Mouse (Mus musculus): Measurements from ENCODE around the gene Actn4. TPM values are rescaled to one million over a fixed set of nuclear protein-coding genes. Genes with fewer than 3 reads are reported as not detected.

The Actn4 gene
- polyA plus RNA-seq, 1 experiment from 2014 or later = 138 TPM

- H3K27me3 ChIP-seq = no peaks in the 10 kb centered on the region
- no peak overlapping the region for H3K4me2 ChIP-seq
- H3K9ac ChIP-seq = no peak overlapping the region
- H3K9me3 ChIP-seq = no peaks in the 10 kb centered on the region
- peaks cover 5% of the 10 kb centered on the region; the same call in 1 of the 2 replicates for H3K4me1 ChIP-seq (replicated peaks)
- 70% methylated on average over 4 of the region's 4 CpGs for WGBS
- H3K4me3 ChIP-seq = no peak overlapping the region
- no peak overlapping the region for H3K27ac ChIP-seq
- H3K36me3 ChIP-seq = peaks cover 22% of the 10 kb centered on the region
- no peak for ATAC-seq (ENCODE audit: low FRiP score)
These were observed 4.8 kb upstream of the Actn4 start for GRCm38 (mm10) chr7:28966751-28967505.

GRCm38 (mm10) chr7:28966181-28966580 is 4.0 kb upstream of the Actn4 start:
- Histone ChIP-seq H3K36me3 (peaks cover 14% of the 10 kb centered on the region), H3K4me1 (replicated peaks) (peaks cover 8% of the 10 kb centered on the region)
- ATAC-seq (ENCODE audit: low FRiP score) = no peak

GRCm38 (mm10) chr7:28965346-28965840 is 3.3 kb upstream of the Actn4 start:
- Histone ChIP-seq H3K9me3 (no peaks in the 10 kb centered on the region), H3K4me2 (no peak overlapping the region), H3K9ac (no peak overlapping the region), H3K27me3 (no peaks in the 10 kb centered on the region), H3K36me3 (peaks cover 8% of the 10 kb centered on the region), H3K27ac (no peak overlapping the region), H3K4me3 (no peak overlapping the region), H3K4me1 (replicated peaks) (peaks cover 16% of the 10 kb centered on the region)
- no peak for ATAC-seq (ENCODE audit: low FRiP score)
- 85% methylated on average over 5 of the region's 5 CpGs for WGBS

More at GRCm38 (mm10) chr7:28966181-28966580, 4.0 kb upstream of the Actn4 start:
- H3K9ac ChIP-seq = no peak overlapping the region
- H3K9me3 ChIP-seq = no peaks in the 10 kb centered on the region
- H3K4me2 ChIP-seq = no peak overlapping the region
- H3K27ac ChIP-seq = no peak overlapping the region
- H3K4me3 ChIP-seq = no peak overlapping the region
- no peaks in the 10 kb centered on the region for H3K27me3 ChIP-seq
- WGBS = 91% methylated on average over 4 of the region's 5 CpGs

GRCm38 (mm10) chr7:28963399-28963923 is 1.3 kb upstream of the Actn4 start:
- Histone ChIP-seq H3K4me2 (no peak overlapping the region), H3K27ac (0 out of 2 replicates have a peak overlapping the region, but pooled peaks have one; percentile 88), H3K27me3 (no peaks in the 10 kb centered on the region), H3K4me3 (no peak overlapping the region), H3K4me1 (replicated peaks) (peaks cover 35% of the 10 kb centered on the region), H3K9ac (no peak overlapping the region), H3K9me3 (no peaks in the 10 kb centered on the region), H3K36me3 (no peaks in the 10 kb centered on the region)
- no peak for ATAC-seq (ENCODE audit: low FRiP score)
- WGBS = 75% methylated on average over 3 of the region's 3 CpGs

GRCm38 (mm10) chr7:28961584-28961926 is 585 bp downstream of the Actn4 start:
- no peak for ATAC-seq (ENCODE audit: low FRiP score)
- peak overlapping the region; percentile 98 for H3K9ac ChIP-seq
- H3K27ac ChIP-seq = peak overlapping the region; percentile 91
- H3K4me1 ChIP-seq (replicated peaks) = peaks cover 46% of the 10 kb centered on the region
- H3K4me2 ChIP-seq = peak overlapping the region; percentile 93
- no peaks in the 10 kb centered on the region for H3K27me3 ChIP-seq
- peak overlapping the region; percentile 99 for H3K4me3 ChIP-seq
- WGBS = 0% methylated on average over 7 of the region's 7 CpGs
- no peaks in the 10 kb centered on the region for H3K36me3 ChIP-seq
- no peaks in the 10 kb centered on the region for H3K9me3 ChIP-seq

GRCm38 (mm10) chr7:28960354-28961046 is 1.6 kb downstream of the Actn4 start:
- no peak for ATAC-seq (ENCODE audit: low FRiP score)
- peak overlapping the region; percentile 99 for H3K4me3 ChIP-seq
- H3K36me3 ChIP-seq = no peaks in the 10 kb centered on the region
- no peaks in the 10 kb centered on the region for H3K27me3 ChIP-seq
- H3K9me3 ChIP-seq = no peaks in the 10 kb centered on the region
- peak overlapping the region; percentile 98 for H3K9ac ChIP-seq
- 0 out of 2 replicates have a peak overlapping the region, but pooled peaks have one; percentile 12 for H3K27ac ChIP-seq
- H3K4me1 ChIP-seq (replicated peaks) = peaks cover 47% of the 10 kb centered on the region
- 34% methylated on average over 9 of the region's 9 CpGs for WGBS
- H3K4me2 ChIP-seq = peak overlapping the region; percentile 93

- H3K9me3 ChIP-seq = no peaks in the 10 kb centered on the region
- H3K4me1 ChIP-seq (replicated peaks) = peaks cover 55% of the 10 kb centered on the region
- WGBS = 49% methylated on average over 6 of the region's 6 CpGs
- H3K27me3 ChIP-seq = no peaks in the 10 kb centered on the region
- H3K27ac ChIP-seq = no peak overlapping the region; the same call in 1 of the 2 replicates
- H3K4me3 ChIP-seq = peak overlapping the region; percentile 99
- H3K4me2 ChIP-seq = peak overlapping the region; percentile 93
- no peaks in the 10 kb centered on the region for H3K36me3 ChIP-seq
- H3K9ac ChIP-seq = peak overlapping the region; percentile 98
- ATAC-seq (ENCODE audit: low FRiP score) = no peak
These were observed 2.6 kb downstream of the Actn4 start for GRCm38 (mm10) chr7:28959505-28960045.

- peaks cover 60% of the 10 kb centered on the region for H3K4me1 ChIP-seq (replicated peaks)
- WGBS = 65% methylated on average over 1 of the region's 1 CpGs
- H3K4me3 ChIP-seq = no peak overlapping the region
- no peak for ATAC-seq (ENCODE audit: low FRiP score)
- no peaks in the 10 kb centered on the region for H3K9me3 ChIP-seq
- peak overlapping the region; percentile 93 for H3K4me2 ChIP-seq
- no peaks in the 10 kb centered on the region for H3K36me3 ChIP-seq
- no peak overlapping the region for H3K27ac ChIP-seq
- H3K27me3 ChIP-seq = no peaks in the 10 kb centered on the region
- 0 out of 2 replicates have a peak overlapping the region, but pooled peaks have one; percentile 98 for H3K9ac ChIP-seq
These were observed 3.4 kb downstream of the Actn4 start for GRCm38 (mm10) chr7:28958770-28959169.

GRCm38 (mm10) chr7:28957997-28958725 is 4.0 kb downstream of the Actn4 start:
- Histone ChIP-seq H3K36me3 (no peaks in the 10 kb centered on the region), H3K27me3 (no peaks in the 10 kb centered on the region), H3K9ac (no peak overlapping the region), H3K4me1 (replicated peaks) (peaks cover 66% of the 10 kb centered on the region), H3K4me2 (no peak overlapping the region), H3K4me3 (no peak overlapping the region), H3K9me3 (no peaks in the 10 kb centered on the region), H3K27ac (no peak overlapping the region)
- WGBS = 90% methylated on average over 1 of the region's 1 CpGs
- ATAC-seq (ENCODE audit: low FRiP score) = no peak

GRCm38 (mm10) chr7:28957286-28957685 is 4.9 kb downstream of the Actn4 start:
- no peak overlapping the region for H3K9ac ChIP-seq
- no peak overlapping the region for H3K4me3 ChIP-seq
- H3K4me2 ChIP-seq = no peak overlapping the region
- no peak overlapping the region for H3K27ac ChIP-seq
- 85% methylated on average over 6 of the region's 6 CpGs for WGBS
- H3K36me3 ChIP-seq = no peaks in the 10 kb centered on the region
- H3K9me3 ChIP-seq = no peaks in the 10 kb centered on the region
- H3K27me3 ChIP-seq = no peaks in the 10 kb centered on the region
- H3K4me1 ChIP-seq (replicated peaks) = peaks cover 71% of the 10 kb centered on the region
- no peak for ATAC-seq (ENCODE audit: low FRiP score)

- Histone ChIP-seq H3K4me1 (replicated peaks) (peaks cover 77% of the 10 kb centered on the region), H3K27me3 (no peaks in the 10 kb centered on the region), H3K36me3 (no peaks in the 10 kb centered on the region), H3K4me2 (no peak overlapping the region), H3K27ac (no peak overlapping the region), H3K9me3 (no peaks in the 10 kb centered on the region), H3K4me3 (no peak overlapping the region), H3K9ac (no peak overlapping the region)
- WGBS = 90% methylated on average over 1 of the region's 1 CpGs
- ATAC-seq (ENCODE audit: low FRiP score) = no peak
These were observed 5.9 kb downstream of the Actn4 start for GRCm38 (mm10) chr7:28956270-28956669.
